Mouse (Mus musculus) urinary bladder, postnatal 14 days (tissue): ENCODE measurements at regions not wholly inside any gene's neighbourhood (a gene's known extent, or its start where the extent isn't known, plus 50 kb on each side); places are given as distances from the start of the nearest gene placed in this dataset.

Experiments used
- DNase-seq: peaks from one replicate; pipeline ENCODE4 v3.0.0; 2021; ENCODE audit warnings: low spot score

GRCm38 (mm10) chr15:51264599-51265163 lies 2620.0 kb upstream of the Gm7489 start:
- DNase-seq = no peak

- no peak for DNase-seq
These were observed 2618.7 kb upstream of the Gm7489 start for GRCm38 (mm10) chr15:51265971-51266370.

GRCm38 (mm10) chr15:51271632-51272312 lies 2612.9 kb upstream of the Gm7489 start:
- DNase-seq = no peak

GRCm38 (mm10) chr15:51285334-51285733 lies 2599.4 kb upstream of the Gm7489 start:
- no peak for DNase-seq

- DNase-seq = no peak
These were observed 2598.4 kb upstream of the Gm7489 start for GRCm38 (mm10) chr15:51286352-51286751.

GRCm38 (mm10) chr15:51288911-51289432 lies 2595.7 kb upstream of the Gm7489 start:
- DNase-seq = no peak

GRCm38 (mm10) chr15:51289916-51290315 lies 2594.8 kb upstream of the Gm7489 start:
- no peak for DNase-seq

- DNase-seq = no peak
These were observed 2593.5 kb upstream of the Gm7489 start for GRCm38 (mm10) chr15:51291183-51291582.

GRCm38 (mm10) chr15:51296841-51297240 lies 2587.9 kb upstream of the Gm7489 start:
- DNase-seq = no peak

GRCm38 (mm10) chr15:51318072-51318471 lies 2566.6 kb upstream of the Gm7489 start:
- no peak for DNase-seq

GRCm38 (mm10) chr15:51318760-51319159 lies 2565.9 kb upstream of the Gm7489 start:
- no peak for DNase-seq

- DNase-seq = no peak
These were observed 2564.3 kb upstream of the Gm7489 start for GRCm38 (mm10) chr15:51320366-51320894.

GRCm38 (mm10) chr15:51323284-51323683 lies 2561.4 kb upstream of the Gm7489 start:
- DNase-seq = no peak

GRCm38 (mm10) chr15:51324211-51324610 lies 2560.5 kb upstream of the Gm7489 start:
- no peak for DNase-seq

- DNase-seq = no peak
These were observed 2557.0 kb upstream of the Gm7489 start for GRCm38 (mm10) chr15:51327702-51328101.

- no peak for DNase-seq
These were observed 2548.3 kb upstream of the Gm7489 start for GRCm38 (mm10) chr15:51336441-51336840.

- DNase-seq = no peak
These were observed 2538.4 kb upstream of the Gm7489 start for GRCm38 (mm10) chr15:51346301-51346700.

GRCm38 (mm10) chr15:51363391-51363790 lies 2521.3 kb upstream of the Gm7489 start:
- DNase-seq = no peak

GRCm38 (mm10) chr15:51371162-51371561 lies 2513.5 kb upstream of the Gm7489 start:
- no peak for DNase-seq

GRCm38 (mm10) chr15:51390383-51390782 lies 2494.3 kb upstream of the Gm7489 start:
- DNase-seq = no peak

GRCm38 (mm10) chr15:51391352-51391751 lies 2493.4 kb upstream of the Gm7489 start:
- no peak for DNase-seq

- no peak for DNase-seq
These were observed 2492.0 kb upstream of the Gm7489 start for GRCm38 (mm10) chr15:51392449-51393405.
